Mouse (Mus musculus): ENCODE measurements around the gene Wee2. TPM values are rescaled to one million over a fixed set of nuclear protein-coding genes. Genes with fewer than 3 reads are reported as not detected.

The Wee2 gene
- total and polyA plus RNA-seq, 2 experiments from 2014 or later, result 0.13 TPM; not detected in 1

DNA sequence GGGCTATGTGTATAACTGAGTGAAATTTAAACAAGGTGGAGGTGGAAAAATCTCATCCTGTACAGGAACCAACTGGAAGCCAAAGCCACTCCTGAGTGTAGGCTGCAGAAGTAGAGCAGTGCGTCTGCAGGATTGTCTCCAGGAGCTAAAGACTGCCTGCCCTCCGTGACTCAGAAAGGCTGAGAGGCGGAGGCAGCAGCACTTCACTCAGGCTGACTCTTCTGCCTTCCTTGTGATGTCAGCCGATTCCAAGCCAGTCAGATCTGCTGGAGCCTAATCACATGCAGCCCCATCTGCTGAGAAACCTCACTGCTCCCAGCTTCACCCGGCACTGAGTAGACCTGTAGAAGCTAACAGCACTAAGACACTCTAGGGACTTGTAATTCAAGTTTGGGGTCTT is 43.4 kb downstream of the Wee2 start:
- no peak for ATAC-seq
- Histone ChIP-seq H3K4me3 (ENCODE audit: low read depth, low read length) (no peak overlapping the region), H3K27me3 (ENCODE audit: insufficient read depth, low read length) (no peaks in the 10 kb centered on the region), H3K9ac (no peak overlapping the region), H3K27ac (ENCODE audit: low read depth, low read length) (no peak overlapping the region), H3K4me1 (ENCODE audit: insufficient read depth) (no peaks in the 10 kb centered on the region), H3K9me3 (ENCODE audit: low read length) (no peaks in the 10 kb centered on the region), H3K36me3 (ENCODE audit: insufficient read depth) (peaks cover 51% of the 10 kb centered on the region), H3K4me2 (ENCODE audit: low read depth) (no peak overlapping the region)
- TF ChIP-seq CTCF (IDR thresholded peaks at IDR 0.05; ENCODE audit: low read depth), result no peak
- WGBS, result 84% methylated on average over 5 of the region's 5 CpGs
- DNase-seq, result no peak

DNA sequence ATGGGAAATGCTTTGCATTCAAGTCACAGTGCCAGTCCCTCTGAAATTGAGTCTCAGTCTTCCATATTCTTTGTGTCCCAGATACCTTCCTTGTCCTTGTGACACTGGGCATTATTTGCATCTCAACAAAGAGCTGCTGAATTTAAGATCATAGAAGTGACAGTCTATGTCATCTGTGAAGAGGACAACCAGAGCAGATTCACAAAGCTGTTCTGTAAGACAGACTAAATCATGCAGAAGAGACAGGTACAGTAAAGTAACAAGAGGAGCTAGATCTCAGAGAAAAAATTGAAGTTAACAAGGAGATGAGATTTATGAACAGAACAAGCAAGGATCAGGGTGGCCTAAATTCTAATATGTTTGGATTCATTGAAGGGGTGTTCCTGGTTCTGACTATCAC is 52.0 kb downstream of the Wee2 start, which contains the start of gene Tas2r137:
Gene Tas2r137 (plus strand): TSS at position 301 of the 400 bp plus-strand sequence.
- Histone ChIP-seq H3K27ac (ENCODE audit: low read depth, low read length) (no peak within 1 kb of the TSS), H3K9me3 (ENCODE audit: low read length) (no peaks in the 10 kb centered on the region), H3K36me3 (ENCODE audit: insufficient read depth) (peaks cover 3% of the 10 kb centered on the region; the same call in 1 of the 2 replicates), H3K4me1 (ENCODE audit: insufficient read depth) (no peaks in the 10 kb centered on the region), H3K4me2 (ENCODE audit: low read depth) (no peak within 1 kb of the TSS), H3K4me3 (ENCODE audit: low read depth, low read length) (no peak within 1 kb of the TSS), H3K27me3 (ENCODE audit: insufficient read depth, low read length) (no peaks in the 10 kb centered on the region), H3K9ac (no peak within 1 kb of the TSS)
- TF ChIP-seq CTCF (IDR thresholded peaks at IDR 0.05; ENCODE audit: low read depth), result no peak
- DNase-seq (no peak), ATAC-seq (no peak)

DNA sequence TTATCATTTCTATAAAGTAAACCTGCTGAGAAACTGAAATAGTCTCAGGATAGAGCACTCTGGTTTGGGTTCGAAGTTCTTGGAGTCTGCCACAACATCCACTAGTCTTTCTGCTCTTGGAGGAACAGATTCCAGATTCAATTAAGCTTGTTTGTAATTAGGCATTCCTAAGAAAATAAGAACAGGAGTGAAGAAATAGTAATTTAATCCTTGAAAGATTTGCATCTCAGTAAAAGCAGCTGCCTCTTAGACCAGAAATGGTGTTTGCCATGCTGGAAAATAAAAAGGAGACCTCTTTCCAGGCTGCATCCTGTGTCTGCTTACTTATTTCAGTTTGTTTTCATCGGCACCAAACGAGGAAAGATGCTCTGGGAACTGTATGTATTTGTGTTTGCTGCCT is 54.3 kb downstream of the Wee2 start, which contains the start of gene Tas2r108:
Gene Tas2r108 (plus strand): TSS at position 301 of the 400 bp plus-strand sequence.
- H3K9ac ChIP-seq, result no peak within 1 kb of the TSS
- H3K4me1 ChIP-seq (ENCODE audit: insufficient read depth), result no peaks in the 10 kb centered on the region
- no peaks in the 10 kb centered on the region for H3K9me3 ChIP-seq (ENCODE audit: low read length)
- ATAC-seq, result no peak
- H3K36me3 ChIP-seq (ENCODE audit: insufficient read depth), result no peaks in the 10 kb centered on the region
- H3K4me3 ChIP-seq (ENCODE audit: low read depth, low read length), result no peak within 1 kb of the TSS
- WGBS, result 76% methylated on average over 3 of the region's 3 CpGs
- TF ChIP-seq CTCF (IDR thresholded peaks at IDR 0.05; ENCODE audit: low read depth), result no peak
- H3K4me2 ChIP-seq (ENCODE audit: low read depth), result no peak within 1 kb of the TSS
- no peak within 1 kb of the TSS for H3K27ac ChIP-seq (ENCODE audit: low read depth, low read length)
- no peak for DNase-seq
- H3K27me3 ChIP-seq (ENCODE audit: insufficient read depth, low read length), result no peaks in the 10 kb centered on the region

Other genes starting within 250 kb of the Wee2 start
- gene Agk, start 113.9 kb upstream of the Wee2 start, total RNA-seq (2014; rRNA removed), result 73.8 and 85.1 TPM in 2 replicates
- gene Agk, start 113.9 kb upstream of the Wee2 start, polyA plus RNA-seq (2015; fragmentation: Nextera tagmentation; extraction: Ambion mirVana), result 50.9 and 60.5 TPM in 2 replicates
- 24.4 and 26.4 TPM in 2 replicates for gene E330009J07Rik, start 3.0 kb upstream of the Wee2 start, total RNA-seq (2014; rRNA removed)
- 6.7 and 10.2 TPM in 2 replicates for gene E330009J07Rik, start 3.0 kb upstream of the Wee2 start, polyA plus RNA-seq (2015; fragmentation: Nextera tagmentation; extraction: Ambion mirVana)
- gene Ssbp1, start 32.3 kb downstream of the Wee2 start, total RNA-seq (2014; rRNA removed), result 25.3 and 29.9 TPM in 2 replicates
- gene Ssbp1, start 32.3 kb downstream of the Wee2 start, polyA plus RNA-seq (2015; fragmentation: Nextera tagmentation; extraction: Ambion mirVana), result 77.2 and 83.1 TPM in 2 replicates
- gene Tas2r137, start 52.1 kb downstream of the Wee2 start, total RNA-seq (2014; rRNA removed), result 0.14 and 0.38 TPM in 2 replicates
- gene Tas2r137, start 52.1 kb downstream of the Wee2 start, polyA plus RNA-seq (2015; fragmentation: Nextera tagmentation; extraction: Ambion mirVana), result not detected in 2 replicates
- 1.8 TPM in 1 of 2 replicates, not detected in the other for gene Tas2r108, start 54.4 kb downstream of the Wee2 start, total RNA-seq (2014; rRNA removed)
- gene Tas2r108, start 54.4 kb downstream of the Wee2 start, polyA plus RNA-seq (2015; fragmentation: Nextera tagmentation; extraction: Ambion mirVana), result not detected in 2 replicates
- not detected in 2 replicates for gene Prss37, start 80.4 kb downstream of the Wee2 start, total RNA-seq (2014; rRNA removed)
- gene Prss37, start 80.4 kb downstream of the Wee2 start, polyA plus RNA-seq (2015; fragmentation: Nextera tagmentation; extraction: Ambion mirVana), result not detected in 2 replicates
- gene Olfr461, start 116.0 kb downstream of the Wee2 start, total RNA-seq (2014; rRNA removed), result not detected in 2 replicates
- gene Olfr461, start 116.0 kb downstream of the Wee2 start, polyA plus RNA-seq (2015; fragmentation: Nextera tagmentation; extraction: Ambion mirVana), result 0.07 TPM in 1 of 2 replicates, not detected in the other
- not detected in 2 replicates for gene Olfr460, start 130.4 kb downstream of the Wee2 start, total RNA-seq (2014; rRNA removed)
- not detected in 2 replicates for gene Olfr460, start 130.4 kb downstream of the Wee2 start, polyA plus RNA-seq (2015; fragmentation: Nextera tagmentation; extraction: Ambion mirVana)
- gene Clec5a, start 146.7 kb downstream of the Wee2 start, total RNA-seq (2014; rRNA removed), result 0.23 and 0.52 TPM in 2 replicates
- gene Clec5a, start 146.7 kb downstream of the Wee2 start, polyA plus RNA-seq (2015; fragmentation: Nextera tagmentation; extraction: Ambion mirVana), result 0.88 and 1.0 TPM in 2 replicates
- not detected in 2 replicates for gene Tas2r138, start 174.2 kb downstream of the Wee2 start, total RNA-seq (2014; rRNA removed)
- gene Tas2r138, start 174.2 kb downstream of the Wee2 start, polyA plus RNA-seq (2015; fragmentation: Nextera tagmentation; extraction: Ambion mirVana), result not detected in 2 replicates
- gene Mgam, start 189.7 kb downstream of the Wee2 start, total RNA-seq (2014; rRNA removed), result 0.23 and 0.62 TPM in 2 replicates
- 0.05 and 0.21 TPM in 2 replicates for gene Mgam, start 189.7 kb downstream of the Wee2 start, polyA plus RNA-seq (2015; fragmentation: Nextera tagmentation; extraction: Ambion mirVana)

Measured in forebrain, postnatal 0 days (tissue).